Mouse (Mus musculus) brain, embryonic 14.5 days (tissue): ENCODE results near the gene Ythdf2. TPM values are rescaled to one million over a fixed set of nuclear protein-coding genes. Genes with fewer than 3 reads are reported as not detected.
A peak's percentile ranks its signal among the peaks of the same experiment; 100 is the strongest.

Experiments used
- DNase-seq: peaks from one replicate; pipeline ENCODE4 v3.0.0-alpha.2; 2011; ENCODE audit warnings: low read depth
- CTCF ChIP-seq: fragments of 200-500 bp; IDR thresholded peaks from 2 replicates; pipeline ENCODE4 v1.5.1; 2012; ENCODE audit warnings: inconsistent platforms, mild to moderate bottlenecking, moderate library complexity, borderline replicate concordance; ENCODE audit not compliant: insufficient read depth, insufficient read length; ENCODE audit errors: extremely low read depth
- POLR2A ChIP-seq: fragments of 200-500 bp; IDR thresholded peaks from 2 replicates; pipeline ENCODE4 v1.6.1; 2012; ENCODE audit warnings: mild to moderate bottlenecking, inconsistent platforms, borderline replicate concordance; ENCODE audit not compliant: poor library complexity, insufficient read depth, insufficient read length, severe bottlenecking; ENCODE audit errors: extremely low read depth
- polyA plus RNA-seq: library from polyadenylated mRNA; depleted of rRNA; stranded (reverse); fragments of >200 nt; gene quantifications from 2 replicates; pipeline ENCODE4 v1.2.3, GENCODE M21; 2012; rRNA removed

The Ythdf2 gene
- polyA plus RNA-seq, 1 experiment: 52.2 TPM

- TF ChIP-seq POLR2A (no peak), CTCF (no peak)
- peak; percentile 44 for DNase-seq
These were observed 46.4 kb downstream of the Ythdf2 start for GRCm38 (mm10) chr4:132165691-132166090.

- TF ChIP-seq POLR2A (no peak), CTCF (no peak)
- DNase-seq: no peak
These were observed 55.0 kb downstream of the Ythdf2 start for GRCm38 (mm10) chr4:132156941-132157622.

GRCm38 (mm10) chr4:132154877-132155670 lies 57.0 kb downstream of the Ythdf2 start:
- DNase-seq: peak; percentile 64
- TF ChIP-seq POLR2A (no peak), CTCF (no peak)

GRCm38 (mm10) chr4:132151673-132152072 lies 60.4 kb downstream of the Ythdf2 start:
- no peak for TF ChIP-seq POLR2A
- TF ChIP-seq CTCF: no peak
- DNase-seq: no peak

GRCm38 (mm10) chr4:132146201-132146600 lies 65.9 kb downstream of the Ythdf2 start:
- no peak for DNase-seq
- no peak for TF ChIP-seq POLR2A
- TF ChIP-seq CTCF: peak; percentile 39; the same call in 1 of the 2 replicates

GRCm38 (mm10) chr4:132145092-132145491 lies 67.0 kb downstream of the Ythdf2 start:
- TF ChIP-seq CTCF (no peak), POLR2A (no peak)
- no peak for DNase-seq

- no peak for DNase-seq
- TF ChIP-seq POLR2A: no peak
- no peak for TF ChIP-seq CTCF
These were observed 67.8 kb downstream of the Ythdf2 start, which contains the start of gene Oprd1 for GRCm38 (mm10) chr4:132144080-132144841. Gene Oprd1 (minus strand): TSS chr4:132144486.

- TF ChIP-seq POLR2A (no peak), CTCF (no peak)
- no peak for DNase-seq
These were observed 73.5 kb downstream of the Ythdf2 start for GRCm38 (mm10) chr4:132138640-132139039.

- no peak for DNase-seq
- TF ChIP-seq POLR2A (no peak), CTCF (no peak)
These were observed 75.1 kb downstream of the Ythdf2 start for GRCm38 (mm10) chr4:132137013-132137412.

Other genes with a start within 250 kb of the Ythdf2 start
- gene Gm10300, start 137.6 kb downstream of the Ythdf2 start, polyA plus RNA-seq: not detected in 2 replicates
- 86.3 and 111 TPM in 2 replicates for gene Epb41, start 137.0 kb downstream of the Ythdf2 start, polyA plus RNA-seq
- gene Oprd1, start 67.8 kb downstream of the Ythdf2 start, polyA plus RNA-seq: 0.28 and 0.41 TPM in 2 replicates
- gene Gmeb1, start 49.3 kb upstream of the Ythdf2 start, polyA plus RNA-seq: 36.4 and 43.8 TPM in 2 replicates
- gene Taf12, start 62.1 kb upstream of the Ythdf2 start, polyA plus RNA-seq: 24.5 and 25.8 TPM in 2 replicates
- gene Rab42, start 91.1 kb upstream of the Ythdf2 start, polyA plus RNA-seq: 0.66 and 0.82 TPM in 2 replicates
- gene Trnau1ap, start 117.2 kb upstream of the Ythdf2 start, polyA plus RNA-seq: 22.2 and 30.5 TPM in 2 replicates
- gene Rcc1, start 141.3 kb upstream of the Ythdf2 start, polyA plus RNA-seq: 19.3 and 21.2 TPM in 2 replicates
- 13.6 and 18.2 TPM in 2 replicates for gene Phactr4, start 210.2 kb upstream of the Ythdf2 start, polyA plus RNA-seq